Mouse (Mus musculus): ENCODE measurements around the gene Drd2.

GRCm38 (mm10) chr9:49392242-49392641 is 51.8 kb downstream of the Drd2 start:
- TF ChIP-seq CTCF (IDR thresholded peaks at IDR 0.05; ENCODE audit: borderline replicate concordance, insufficient read depth, low read depth, low read length) (no peak), POLR2A (IDR thresholded peaks at IDR 0.05; ENCODE audit: borderline replicate concordance, insufficient read depth, low read length) (no peak)
